Mouse (Mus musculus): ENCODE data around the gene Fmnl2.

GRCm38 (mm10) chr2:53047031-53047430 is 189.4 kb downstream of the Fmnl2 start:
- TF ChIP-seq CTCF (IDR thresholded peaks at IDR 0.05; ENCODE audit: insufficient read depth, low read depth, low read length) (no peak), POLR2A (IDR thresholded peaks at IDR 0.05; ENCODE audit: insufficient read depth, low read depth, low read length) (no peak)
